Mouse (Mus musculus) liver, embryonic 14 days (tissue): ENCODE measurements around the gene AY761185. TPM values are rescaled to one million over a fixed set of nuclear protein-coding genes. Genes with fewer than 3 reads are reported as not detected.

Source experiments
- polyA plus RNA-seq: library from polyadenylated mRNA; depleted of rRNA; stranded (reverse); fragments of >200 nt; gene quantifications from 2 replicates; pipeline ENCODE4 v1.2.3, GENCODE M21; 2012; rRNA removed

AY761185 gene
- not detected in 2 replicates for polyA plus RNA-seq

DNA sequence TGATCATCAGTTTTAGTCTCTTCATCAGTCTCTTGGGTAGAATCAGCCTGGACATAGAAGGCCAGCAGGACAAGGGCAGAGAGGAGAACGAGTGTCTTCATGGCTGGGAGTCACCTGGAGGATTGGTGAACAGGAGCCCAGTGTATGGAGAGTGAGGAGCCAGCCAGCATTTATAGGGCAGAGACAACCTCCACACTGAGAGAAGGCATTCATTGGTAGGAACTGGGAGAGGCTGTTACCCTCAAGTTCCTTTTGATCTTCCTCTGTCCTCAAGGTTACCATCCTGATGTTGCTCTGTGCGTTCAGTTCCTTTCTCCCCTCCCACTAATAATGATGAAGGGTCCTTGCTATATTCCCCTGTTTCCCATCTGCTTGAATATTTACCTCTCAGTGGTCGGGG lies at the start of gene AY761185:
TSS of gene AY761185 (minus strand) at position 101 of the 400 bp plus-strand sequence.

DNA sequence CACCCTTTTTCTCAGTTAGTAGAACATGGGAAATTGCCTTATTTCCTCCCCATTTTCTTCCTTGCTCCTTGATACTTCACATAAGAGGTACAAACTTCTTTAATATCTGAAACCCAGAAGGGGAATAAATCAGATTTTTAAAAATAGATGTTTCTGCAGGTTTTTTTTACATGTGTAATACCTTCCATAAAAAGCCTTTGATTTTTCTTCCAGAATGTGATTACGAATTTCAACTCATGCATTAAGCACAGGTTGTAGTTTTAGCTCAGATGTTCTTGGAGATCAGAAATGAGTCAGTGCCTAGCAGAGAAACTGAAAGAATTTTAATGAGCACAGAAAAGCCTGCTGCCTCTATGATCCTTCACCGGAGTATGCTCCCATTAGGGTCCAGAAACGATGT lies 22.5 kb downstream of the AY761185 start, which contains the start of gene Gm6040:
TSS of gene Gm6040 (minus strand) at position 101 of the 400 bp plus-strand sequence.

GRCm38 (mm10) chr8:20902527-20902926 lies 42.0 kb downstream of the AY761185 start, which contains the start of gene Gm15056:
Gm15056 (minus strand) TSS chr8:20902627.

Other genes starting within 250 kb of the AY761185 start
- gene Defb33, start 52.0 kb downstream of the AY761185 start, polyA plus RNA-seq, result not detected in 2 replicates
- not detected in 2 replicates for gene Gm15056, start 42.1 kb downstream of the AY761185 start, polyA plus RNA-seq
- gene Gm6040, start 22.6 kb downstream of the AY761185 start, polyA plus RNA-seq, result not detected in 2 replicates
- gene Defa21, start 80.8 kb upstream of the AY761185 start, polyA plus RNA-seq, result not detected in 2 replicates
- gene Defa23, start 110.3 kb upstream of the AY761185 start, polyA plus RNA-seq, result not detected in 2 replicates
- not detected in 2 replicates for gene Defa35, start 120.3 kb upstream of the AY761185 start, polyA plus RNA-seq
- not detected in 2 replicates for gene Defa25, start 139.7 kb upstream of the AY761185 start, polyA plus RNA-seq
- gene Gm14851, start 151.3 kb upstream of the AY761185 start, polyA plus RNA-seq, result not detected in 2 replicates
- not detected in 2 replicates for gene Defa30, start 189.9 kb upstream of the AY761185 start, polyA plus RNA-seq
- gene Defa22, start 217.6 kb upstream of the AY761185 start, polyA plus RNA-seq, result not detected in 2 replicates
- not detected in 2 replicates for gene Defa31, start 246.9 kb upstream of the AY761185 start, polyA plus RNA-seq